Mouse (Mus musculus) cerebellum, adult 8-10 months (tissue): ENCODE data around the gene Ikzf1.

Experiments used
- DNase-seq: peaks from one replicate; pipeline ENCODE4 v3.0.0; 2022

Gene Ikzf1

GRCm38 (mm10) chr11:11684930-11685852 is at the start of gene Ikzf1:
TSS of gene Ikzf1 (plus strand) at chr11:11685003.
- no peak for DNase-seq

DNA sequence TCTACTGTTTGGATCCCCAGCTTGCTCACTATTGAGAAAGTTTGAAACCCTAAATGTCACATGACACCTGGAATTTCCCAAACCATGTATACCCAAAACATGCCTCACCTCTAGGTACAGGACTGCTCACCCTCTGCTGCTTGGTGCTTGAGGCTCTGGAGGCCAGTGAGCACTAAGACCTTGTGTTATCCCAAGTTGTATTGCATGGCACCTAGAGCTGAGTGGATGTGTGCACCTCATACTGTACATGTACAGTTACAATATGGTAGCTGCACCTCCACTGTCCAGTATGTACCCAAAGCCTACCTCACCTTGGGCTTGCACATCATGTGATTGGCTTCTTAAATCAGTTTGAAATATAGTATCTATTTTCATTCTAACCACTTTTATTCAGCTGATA is 40.5 kb upstream of the Ikzf1 start:
- DNase-seq, result no peak

- DNase-seq, result no peak
Observed at GRCm38 (mm10) chr11:11656388-11656787, 28.4 kb upstream of the Ikzf1 start.

GRCm38 (mm10) chr11:11656995-11657530 is 27.7 kb upstream of the Ikzf1 start:
- no peak for DNase-seq

DNA sequence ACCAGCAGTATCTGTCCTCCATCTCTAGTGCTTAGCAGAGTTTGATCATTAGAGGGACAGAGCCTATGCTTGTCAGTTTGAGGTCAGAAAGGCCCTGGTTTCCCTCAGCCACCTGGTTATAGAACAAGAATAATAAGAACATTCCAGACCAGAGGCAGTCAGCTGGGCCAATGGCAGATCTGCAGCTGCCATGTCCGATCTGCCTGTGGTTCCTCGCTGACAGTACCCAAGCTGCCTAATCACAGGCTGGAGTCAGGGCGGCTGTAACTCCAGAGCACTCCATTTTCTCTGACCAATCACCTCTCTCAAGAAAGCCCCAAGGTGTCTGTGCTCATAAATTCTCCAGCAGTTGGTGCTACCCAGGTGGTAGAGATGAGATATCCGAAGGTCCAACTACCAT is 27.2 kb upstream of the Ikzf1 start:
- no peak for DNase-seq

GRCm38 (mm10) chr11:11658834-11659233 is 26.0 kb upstream of the Ikzf1 start:
- no peak for DNase-seq

- DNase-seq, result no peak
Observed at GRCm38 (mm10) chr11:11660651-11661050, 24.2 kb upstream of the Ikzf1 start.

DNA sequence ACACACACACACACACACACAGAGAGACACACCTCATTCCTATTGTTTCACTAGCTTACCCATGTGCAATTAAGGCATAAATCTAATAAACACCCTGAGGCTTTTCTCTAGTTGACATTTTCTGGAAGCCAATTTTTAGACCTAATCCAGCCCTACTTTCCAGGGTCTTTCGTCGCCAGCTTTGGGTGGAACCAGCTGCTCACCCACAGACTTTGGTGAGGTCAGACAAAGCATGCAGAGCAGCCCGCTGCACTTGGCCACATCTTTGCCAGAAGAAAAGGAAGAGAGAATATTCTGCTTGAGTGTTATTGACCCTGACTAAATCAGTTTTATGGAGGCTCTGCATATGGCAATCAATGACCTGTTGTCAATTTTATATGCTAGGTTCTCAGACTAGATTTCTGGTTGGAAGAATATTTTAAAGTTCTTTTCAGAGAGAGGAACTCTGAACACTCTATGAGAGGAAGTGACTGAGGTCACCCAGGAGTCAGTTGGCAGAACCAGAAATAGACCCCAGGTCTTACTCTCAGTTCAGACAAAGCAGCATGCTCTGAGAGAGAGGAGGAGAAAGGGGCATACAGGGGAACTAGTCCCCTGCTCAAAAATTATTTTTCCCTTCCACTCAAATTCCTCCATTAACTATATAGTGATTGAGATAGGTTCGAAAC is 17.4 kb upstream of the Ikzf1 start:
- DNase-seq, result no peak

- no peak for DNase-seq
Observed at GRCm38 (mm10) chr11:11667922-11668290, 16.9 kb upstream of the Ikzf1 start.

DNA sequence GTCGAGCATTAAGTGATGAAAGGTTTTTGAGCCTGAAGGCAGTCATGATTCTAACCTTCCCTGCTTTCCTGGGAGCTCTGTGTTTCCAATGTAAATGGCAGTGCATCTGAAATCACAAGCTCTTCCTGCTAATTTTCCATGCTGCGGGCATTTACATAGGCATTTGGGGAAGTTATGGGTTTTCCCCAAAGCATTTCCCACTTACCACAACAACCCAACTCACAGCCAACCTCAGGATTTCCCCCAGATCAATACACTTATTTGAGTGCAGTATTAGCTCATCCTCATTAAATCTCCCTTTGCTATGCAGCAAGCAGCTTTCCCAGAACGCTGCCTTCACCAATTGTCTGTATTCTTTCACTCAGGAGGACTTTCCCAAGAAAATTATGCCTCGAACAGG is 11.8 kb upstream of the Ikzf1 start:
- DNase-seq, result no peak

GRCm38 (mm10) chr11:11675063-11675462 is 9.7 kb upstream of the Ikzf1 start:
- no peak for DNase-seq

- no peak for DNase-seq
Observed at GRCm38 (mm10) chr11:11676068-11676741, 8.6 kb upstream of the Ikzf1 start.

DNA sequence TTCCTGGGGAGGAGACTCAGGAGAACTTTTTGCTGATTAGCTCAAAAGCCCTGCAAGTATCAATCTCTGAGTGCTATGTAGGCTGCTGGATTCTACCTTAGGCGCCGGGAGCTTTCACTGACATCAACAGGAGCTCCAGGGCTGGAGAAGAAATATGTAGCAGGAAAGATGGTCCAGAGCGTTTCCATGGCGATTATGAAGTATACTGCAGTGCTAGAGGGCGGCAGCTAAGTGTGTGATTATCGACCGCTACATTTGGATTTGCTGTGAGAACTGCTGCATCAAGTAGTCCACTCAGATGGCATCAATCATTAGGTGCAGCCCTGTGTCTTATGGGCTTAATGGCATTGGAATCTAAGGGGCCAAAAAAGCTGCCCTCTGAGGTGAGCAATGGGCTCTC is 7.6 kb upstream of the Ikzf1 start:
- no peak for DNase-seq

- DNase-seq, result no peak
Observed at GRCm38 (mm10) chr11:11678972-11679371, 5.8 kb upstream of the Ikzf1 start.

- no peak for DNase-seq
Observed at GRCm38 (mm10) chr11:11684056-11684929, 510 bp upstream of the Ikzf1 start.

DNA sequence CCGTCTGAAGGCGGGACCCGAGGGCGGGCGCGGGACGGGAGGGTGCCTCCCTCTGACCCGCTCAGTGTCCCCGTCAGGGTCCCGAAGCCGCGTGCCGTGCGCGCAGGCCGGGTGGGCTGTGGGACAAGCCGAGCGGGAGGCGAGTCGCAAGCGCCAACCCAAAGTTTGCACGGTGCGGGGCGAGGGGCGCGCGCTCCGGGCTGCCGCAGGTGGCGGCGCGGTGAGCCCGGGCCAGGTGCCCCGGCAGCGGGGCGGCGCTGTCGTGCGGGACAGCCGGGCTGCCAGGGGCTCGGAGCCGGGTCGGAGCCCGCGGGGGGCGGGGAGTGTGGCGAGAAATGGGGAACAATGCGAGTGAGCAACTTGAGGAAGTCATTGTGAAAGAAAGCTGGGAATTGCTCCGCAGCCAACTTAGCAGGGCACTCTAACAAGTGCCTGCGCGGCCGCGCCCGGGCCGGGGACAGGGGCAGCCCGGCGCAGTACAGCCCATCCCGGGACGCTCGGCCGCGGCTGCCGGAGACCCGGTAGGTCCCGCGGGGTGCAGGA is 1.1 kb downstream of the Ikzf1 start:
- DNase-seq, result no peak

GRCm38 (mm10) chr11:11686569-11687051 is 1.8 kb downstream of the Ikzf1 start:
- DNase-seq, result no peak

DNA sequence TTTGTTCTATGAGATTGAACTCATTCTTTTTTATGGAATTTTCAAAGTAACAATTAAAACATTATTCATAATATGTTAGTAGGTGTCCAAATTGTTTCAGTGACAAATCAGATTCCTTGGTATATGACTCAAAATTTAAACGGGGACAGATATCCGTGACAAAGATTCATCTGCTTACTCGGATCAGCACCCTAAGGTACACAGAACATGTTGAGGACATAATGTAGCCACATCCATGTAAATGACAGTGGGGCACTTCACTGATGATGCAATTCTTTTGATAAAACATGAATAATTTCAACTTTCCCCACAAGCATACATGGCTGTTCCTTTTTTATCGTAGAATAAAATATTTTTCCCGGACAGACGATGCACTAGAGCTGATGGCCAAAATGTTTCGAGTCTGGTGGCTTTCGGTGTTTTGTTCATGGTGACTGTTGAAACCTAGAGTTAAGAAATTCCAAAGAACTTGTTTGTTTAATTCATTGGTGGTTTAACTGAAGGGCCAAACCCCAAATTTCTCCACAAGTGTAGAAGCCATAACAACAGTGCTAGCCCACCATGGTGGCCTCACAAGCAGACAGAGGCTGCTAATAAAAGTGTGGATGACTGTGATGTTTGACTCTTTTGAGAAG is 2.9 kb downstream of the Ikzf1 start:
- no peak for DNase-seq

DNA sequence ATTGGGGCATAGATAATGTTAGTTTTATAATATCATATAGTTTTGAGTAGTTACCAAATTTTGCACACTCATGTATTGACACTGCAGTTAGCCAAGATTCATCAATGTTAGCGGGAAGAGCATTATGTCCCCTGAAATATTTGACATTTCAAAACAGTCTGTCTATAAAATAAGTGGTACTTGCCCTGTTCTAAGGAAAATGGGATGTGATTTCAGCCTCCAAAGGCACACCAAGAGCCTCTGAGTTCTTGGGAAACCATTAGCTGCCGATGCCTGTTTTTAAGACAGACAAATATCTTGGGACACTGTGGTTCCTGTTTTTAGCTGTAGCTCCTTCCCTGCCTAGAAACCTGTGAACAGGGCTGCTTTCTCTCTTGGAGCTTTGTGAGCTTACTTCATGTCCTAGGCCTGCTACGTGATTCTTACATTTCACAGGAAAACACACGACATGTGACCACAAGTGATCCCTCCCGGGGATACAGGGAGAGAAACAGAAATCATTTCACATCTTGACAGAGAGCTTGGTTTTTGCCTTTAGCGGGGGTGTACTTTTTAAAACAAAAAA is 4.0 kb downstream of the Ikzf1 start:
- DNase-seq, result no peak

- DNase-seq, result no peak
Observed at GRCm38 (mm10) chr11:11689701-11690058, 4.9 kb downstream of the Ikzf1 start.
